Mouse (Mus musculus) olfactory bulb, adult 2 months (tissue): ENCODE measurements at regions not wholly inside any gene's neighbourhood (a gene's known extent, or its start where the extent isn't known, plus 50 kb on each side); places are given as distances from the start of the nearest gene placed in this dataset.

Experiments used
- H3K27ac ChIP-seq: fragments of 200-500 bp; 2 replicates; pipeline ENCODE4 v1.5.1; 2012; ENCODE audit warnings: low read depth, low read length; ENCODE audit not compliant: insufficient read depth
- H3K4me1 ChIP-seq: fragments of 200-500 bp; 2 replicates; pipeline ENCODE4 v1.6.1; 2012; ENCODE audit warnings: low read length; ENCODE audit not compliant: control insufficient read depth, insufficient read depth
- H3K4me3 ChIP-seq: fragments of 200-500 bp; 2 replicates; pipeline ENCODE4 v1.5.1; 2012; ENCODE audit warnings: mild to moderate bottlenecking, low read depth, low read length, moderate library complexity; ENCODE audit not compliant: insufficient read depth
- CTCF ChIP-seq: fragments of 200-500 bp; IDR thresholded peaks from 2 replicates; pipeline ENCODE4 v1.5.1; 2012; ENCODE audit warnings: low read depth, mild to moderate bottlenecking, low read length, moderate library complexity; ENCODE audit not compliant: insufficient read depth
- POLR2A ChIP-seq: fragments of 200-500 bp; IDR thresholded peaks from 2 replicates; pipeline ENCODE4 v1.6.1; 2012; ENCODE audit warnings: mild to moderate bottlenecking, low read depth, low read length, moderate library complexity; ENCODE audit not compliant: insufficient read depth
- WGBS: fragments of 180-500 bp; shearing (Covaris S2); methylation state at CpG from one replicate; pipeline ENCODE4 v1.1.7; 2018; 5-methylcytosine and 5-hydroxymethylcytosine counted together

- Histone ChIP-seq H3K4me3 (no peak overlapping the region), H3K27ac (no peak overlapping the region), H3K4me1 (no peaks in the 10 kb centered on the region)
- TF ChIP-seq CTCF (no peak), POLR2A (no peak)
- 10% methylated on average over 1 of the region's 1 CpGs for WGBS
Measured at GRCm38 (mm10) chr6:49523184-49523583, 127.8 kb downstream of the Stk31 start.

GRCm38 (mm10) chr6:49523696-49524095 lies 128.3 kb downstream of the Stk31 start:
- TF ChIP-seq POLR2A (no peak), CTCF (no peak)
- Histone ChIP-seq H3K4me1 (no peaks in the 10 kb centered on the region), H3K27ac (no peak overlapping the region), H3K4me3 (no peak overlapping the region)
- WGBS = 91% methylated on average over 7 of the region's 7 CpGs

GRCm38 (mm10) chr6:49533956-49534355 lies 138.6 kb downstream of the Stk31 start:
- Histone ChIP-seq H3K4me1 (no peaks in the 10 kb centered on the region), H3K4me3 (no peak overlapping the region), H3K27ac (no peak overlapping the region)
- TF ChIP-seq POLR2A (no peak), CTCF (no peak)
- 94% methylated on average over 9 of the region's 9 CpGs for WGBS

DNA sequence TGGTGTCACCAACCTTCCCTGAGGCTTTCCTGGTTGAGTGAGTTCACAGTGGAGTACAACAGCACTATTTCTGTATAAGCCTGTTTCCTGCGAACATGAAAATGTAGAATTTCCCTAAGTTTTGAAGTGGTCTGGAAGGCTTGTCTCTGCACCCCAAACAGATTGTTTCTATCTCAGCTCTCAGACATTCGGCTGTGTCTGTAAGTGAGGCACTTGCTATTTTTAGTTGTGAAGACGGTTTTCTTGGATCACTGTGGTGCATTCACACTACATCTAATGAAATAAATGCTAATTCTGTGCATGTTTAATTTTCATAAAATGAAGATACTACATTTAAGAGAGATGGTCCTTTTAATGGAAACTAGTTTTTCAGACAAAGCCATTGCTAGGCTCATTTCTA lies 139.1 kb downstream of the Stk31 start:
- Histone ChIP-seq H3K4me1 (no peaks in the 10 kb centered on the region), H3K27ac (no peak overlapping the region), H3K4me3 (no peak overlapping the region)
- TF ChIP-seq CTCF (no peak), POLR2A (no peak)
- WGBS = 39% methylated on average over 3 of the region's 3 CpGs

DNA sequence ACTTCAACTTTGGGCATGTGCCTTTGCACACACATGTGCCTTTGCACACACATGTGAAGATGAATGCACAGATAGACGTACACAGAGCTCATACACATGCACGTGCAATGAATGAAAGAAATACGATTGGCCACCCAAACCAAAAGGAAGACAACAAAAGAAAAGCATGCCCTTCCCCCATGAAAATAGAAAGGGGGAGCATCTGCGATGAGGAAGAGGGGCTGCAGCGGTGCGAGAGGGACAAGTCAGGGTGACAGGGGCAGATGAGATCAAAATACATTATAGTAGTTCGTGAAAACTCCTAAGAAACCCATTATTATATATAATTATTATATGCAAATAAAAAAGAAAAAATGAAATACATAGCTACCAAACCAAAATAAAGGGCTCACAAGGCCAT lies 149.5 kb downstream of the Stk31 start:
- Histone ChIP-seq H3K4me3 (no peak overlapping the region), H3K27ac (no peak overlapping the region), H3K4me1 (no peaks in the 10 kb centered on the region)
- TF ChIP-seq CTCF (no peak), POLR2A (no peak)
- WGBS = 90% methylated on average over 7 of the region's 7 CpGs

- no peak overlapping the region for H3K27ac ChIP-seq
- no peak overlapping the region for H3K4me3 ChIP-seq
- TF ChIP-seq CTCF = no peak
- TF ChIP-seq POLR2A = no peak
- H3K4me1 ChIP-seq = no peaks in the 10 kb centered on the region
- 86% methylated on average over 10 of the region's 10 CpGs for WGBS
Measured at GRCm38 (mm10) chr6:49555069-49555468, 159.7 kb downstream of the Stk31 start.

DNA sequence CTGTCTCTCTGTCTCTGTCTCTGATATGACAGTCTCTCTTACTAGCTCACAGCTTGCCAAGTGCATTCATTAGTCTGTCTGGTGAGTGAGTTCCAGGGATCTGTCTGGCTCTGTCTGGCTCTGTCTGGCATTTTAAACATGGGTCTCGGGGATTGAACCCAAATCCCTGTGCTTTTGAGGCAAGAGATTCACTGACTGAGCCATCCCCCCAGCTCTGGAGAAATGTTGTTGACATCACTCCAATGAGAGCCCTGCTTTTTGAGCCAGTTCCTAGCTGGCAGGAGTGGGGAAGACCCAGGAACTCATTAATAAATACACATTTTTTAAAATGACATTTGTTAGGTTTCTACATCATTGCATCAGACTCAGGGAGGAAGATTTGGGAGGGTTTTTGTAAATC lies 163.1 kb downstream of the Stk31 start:
- TF ChIP-seq CTCF (no peak), POLR2A (no peak)
- WGBS = 72% methylated on average over 1 of the region's 1 CpGs
- Histone ChIP-seq H3K4me1 (no peaks in the 10 kb centered on the region), H3K27ac (no peak overlapping the region), H3K4me3 (no peak overlapping the region)

- WGBS = 74% methylated on average over 11 of the region's 11 CpGs
- H3K4me3 ChIP-seq = no peak overlapping the region
- H3K27ac ChIP-seq = no peak overlapping the region
- TF ChIP-seq CTCF (no peak), POLR2A (no peak)
- no peaks in the 10 kb centered on the region for H3K4me1 ChIP-seq
Measured at GRCm38 (mm10) chr6:49559112-49559511, 163.7 kb downstream of the Stk31 start.

DNA sequence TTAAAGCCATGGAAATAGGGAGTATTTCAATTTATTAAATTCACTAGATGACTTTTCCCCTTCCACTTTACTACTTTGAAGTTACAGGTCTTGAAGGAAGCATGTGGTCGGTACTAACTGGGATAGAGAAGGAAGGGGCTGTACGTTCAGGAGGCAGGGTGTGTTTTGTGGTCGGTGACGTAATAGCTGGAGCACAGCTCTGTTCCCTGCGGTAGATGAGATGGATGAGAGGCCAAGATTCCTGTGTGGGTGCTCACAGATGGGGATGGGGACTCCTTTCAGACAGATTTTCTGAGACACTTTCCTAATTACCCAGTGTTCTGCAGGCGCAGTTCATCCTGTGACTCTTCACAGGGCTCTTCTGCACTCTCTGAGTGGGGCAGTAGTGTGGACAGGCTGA lies 182.9 kb downstream of the Stk31 start:
- WGBS = 66% methylated on average over 6 of the region's 6 CpGs
- no peak for TF ChIP-seq CTCF
- no peak for TF ChIP-seq POLR2A
- no peak overlapping the region for H3K4me3 ChIP-seq
- no peaks in the 10 kb centered on the region for H3K4me1 ChIP-seq
- no peak overlapping the region for H3K27ac ChIP-seq

DNA sequence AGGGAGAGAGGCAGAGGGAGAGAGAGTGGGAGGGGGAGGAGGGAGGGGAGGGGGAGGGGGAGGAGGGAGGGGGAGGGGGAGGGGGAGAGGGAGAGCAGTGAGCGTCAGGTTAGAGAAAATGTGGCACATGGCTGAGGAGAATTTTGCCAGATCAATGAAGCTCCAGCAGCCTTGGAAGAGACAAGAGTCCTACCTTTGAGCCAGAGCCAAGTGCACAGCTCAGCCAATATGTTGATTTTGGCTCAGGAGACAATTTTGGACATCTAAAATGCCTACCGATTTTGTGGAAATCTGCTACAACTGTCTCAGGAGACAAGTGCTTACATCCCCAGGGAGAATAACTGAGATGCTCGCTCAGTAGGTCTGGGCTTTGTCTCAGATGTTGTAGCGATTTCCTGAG lies 184.3 kb downstream of the Stk31 start:
- no peak for TF ChIP-seq CTCF
- TF ChIP-seq POLR2A = no peak
- 65% methylated on average over 3 of the region's 4 CpGs for WGBS
- Histone ChIP-seq H3K4me3 (no peak overlapping the region), H3K4me1 (no peaks in the 10 kb centered on the region), H3K27ac (no peak overlapping the region)
